Mouse (Mus musculus) cerebellum, adult 18-20 months (tissue): ENCODE data around the gene Fbxw2.
"Not testable (repeated sequence)": the region's sequence is repeated elsewhere in the genome, so short reads cannot be mapped to it uniquely, and the experiment has no call there.

Experiments
- DNase-seq, 2 experiments: peaks; one replicate each; pipeline ENCODE4 v3.0.0; 2021

Fbxw2 gene

DNA sequence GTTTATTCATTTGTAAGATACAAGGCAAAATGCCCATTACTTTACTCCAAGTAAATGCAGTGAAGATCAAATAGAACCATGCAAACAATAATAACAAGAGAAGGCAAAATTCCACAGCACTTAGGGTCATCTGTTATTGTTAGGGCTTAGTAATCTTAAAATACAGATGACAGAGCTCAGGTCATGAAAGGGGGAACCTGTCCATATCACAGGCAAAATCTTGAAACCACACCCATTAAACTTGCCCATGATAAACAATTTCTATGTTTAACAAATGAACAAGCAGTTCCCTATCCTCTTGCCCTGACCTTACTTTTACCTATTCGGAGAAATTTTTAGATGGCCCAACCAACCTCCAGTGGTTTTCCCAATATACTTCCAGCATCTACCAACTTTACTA, 16.5 kb downstream of the Fbxw2 start:
- no peak for DNase-seq

DNA sequence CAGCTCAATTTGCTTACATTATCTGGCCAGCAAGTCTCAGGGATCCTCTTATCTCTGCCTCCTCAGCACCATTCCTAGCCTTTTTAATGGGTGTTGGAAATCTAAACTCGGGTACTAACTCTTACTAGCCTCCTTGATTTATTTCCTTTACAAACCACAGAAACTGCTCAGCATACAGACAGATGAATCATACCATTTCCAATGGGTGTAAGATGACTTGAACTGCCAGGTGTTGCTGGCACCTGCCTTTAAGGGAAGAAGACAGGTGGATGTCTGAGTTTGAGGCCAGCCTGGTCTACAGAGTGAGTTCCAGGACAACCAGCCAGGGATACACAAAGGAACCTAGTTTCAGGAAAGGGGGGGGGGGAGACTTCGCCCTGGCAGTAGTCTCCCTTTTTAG, 18.1 kb downstream of the Fbxw2 start:
- no peak for DNase-seq

DNA sequence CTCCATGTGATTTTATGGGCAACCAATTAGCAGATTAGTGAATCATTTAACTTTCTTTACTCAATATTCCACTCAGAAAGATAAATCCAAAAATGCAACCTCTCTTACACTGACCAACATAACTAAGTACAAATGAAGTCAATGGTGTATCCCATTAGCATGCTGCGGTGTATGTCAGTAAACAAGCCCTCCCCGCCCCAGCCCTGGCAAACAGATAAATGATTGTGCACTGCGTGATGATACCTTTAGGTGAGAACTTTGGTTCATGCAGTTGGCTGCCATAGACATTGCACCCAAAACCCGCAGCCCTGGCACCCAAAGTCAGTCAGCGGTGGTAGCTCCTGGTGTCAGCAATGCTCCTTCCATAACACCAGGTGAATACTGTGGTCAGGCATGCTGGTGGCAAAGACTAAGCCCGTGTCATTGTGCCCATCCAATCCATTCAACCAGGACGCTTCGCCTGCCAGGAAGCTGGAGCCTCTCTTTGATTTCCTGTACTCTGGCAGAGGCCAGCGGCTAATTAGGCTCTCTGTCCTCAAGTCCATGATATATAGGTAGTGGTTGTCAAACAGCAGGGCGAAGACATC, 20.7 kb downstream of the Fbxw2 start:
- DNase-seq: no peak

DNA sequence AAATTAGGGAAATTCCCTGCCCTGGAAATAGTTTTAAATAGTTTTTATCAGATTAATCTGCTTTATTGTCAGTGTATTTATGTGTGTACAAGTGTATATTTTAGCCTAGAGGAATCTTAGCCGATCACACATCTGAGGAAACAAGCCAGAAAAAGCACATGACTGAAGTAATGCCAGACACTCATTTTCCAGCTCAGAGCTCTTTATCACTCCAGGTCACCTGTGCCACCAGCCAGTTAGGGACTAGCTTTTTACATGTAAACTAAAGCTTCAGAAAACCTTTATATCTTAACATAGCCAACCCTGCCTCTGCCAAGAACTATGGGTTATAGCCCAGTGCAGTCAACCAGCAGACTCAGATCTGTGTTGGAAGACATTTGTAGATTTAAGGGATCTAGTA, 21.3 kb downstream of the Fbxw2 start:
- DNase-seq: no peak

DNA sequence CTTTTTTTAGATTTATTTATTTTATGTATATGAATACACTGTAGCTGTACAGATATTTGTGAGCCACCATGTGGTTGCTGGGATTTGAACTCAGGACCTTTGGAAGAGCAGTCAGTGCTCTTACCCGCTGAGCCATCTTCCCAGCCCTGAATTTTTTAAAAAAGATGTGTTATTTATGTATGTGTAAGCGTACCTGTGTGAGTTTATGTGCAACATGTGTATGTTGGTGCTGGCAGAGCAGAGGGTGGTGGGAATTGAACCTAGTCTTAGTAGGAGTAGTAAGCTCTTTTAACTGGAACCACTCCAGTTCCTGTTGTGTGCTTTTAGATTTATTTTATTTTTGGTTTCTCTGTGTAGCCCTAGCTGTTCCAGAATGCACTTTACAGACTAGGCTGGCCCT, 21.9 kb downstream of the Fbxw2 start:
- no peak for DNase-seq

DNA sequence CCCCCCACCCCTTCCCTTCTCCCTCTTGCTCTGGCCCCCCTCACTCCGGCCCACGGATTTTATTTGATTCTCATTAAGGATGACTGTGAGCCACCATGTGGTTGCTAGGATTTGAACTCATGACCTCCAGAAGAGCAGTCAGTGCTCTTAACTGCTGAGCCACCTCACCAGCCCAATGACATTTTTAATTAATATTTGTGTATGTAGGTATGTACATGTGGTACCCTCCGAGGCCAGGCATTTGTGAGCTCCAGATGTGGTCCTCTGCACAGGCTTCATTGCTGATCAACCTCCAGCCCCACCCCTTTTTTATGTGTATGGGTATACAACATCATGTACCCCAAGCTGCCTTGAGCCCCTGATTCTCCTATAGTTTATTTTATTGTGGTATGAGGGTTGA, 22.4 kb downstream of the Fbxw2 start:
- DNase-seq: no peak

DNA sequence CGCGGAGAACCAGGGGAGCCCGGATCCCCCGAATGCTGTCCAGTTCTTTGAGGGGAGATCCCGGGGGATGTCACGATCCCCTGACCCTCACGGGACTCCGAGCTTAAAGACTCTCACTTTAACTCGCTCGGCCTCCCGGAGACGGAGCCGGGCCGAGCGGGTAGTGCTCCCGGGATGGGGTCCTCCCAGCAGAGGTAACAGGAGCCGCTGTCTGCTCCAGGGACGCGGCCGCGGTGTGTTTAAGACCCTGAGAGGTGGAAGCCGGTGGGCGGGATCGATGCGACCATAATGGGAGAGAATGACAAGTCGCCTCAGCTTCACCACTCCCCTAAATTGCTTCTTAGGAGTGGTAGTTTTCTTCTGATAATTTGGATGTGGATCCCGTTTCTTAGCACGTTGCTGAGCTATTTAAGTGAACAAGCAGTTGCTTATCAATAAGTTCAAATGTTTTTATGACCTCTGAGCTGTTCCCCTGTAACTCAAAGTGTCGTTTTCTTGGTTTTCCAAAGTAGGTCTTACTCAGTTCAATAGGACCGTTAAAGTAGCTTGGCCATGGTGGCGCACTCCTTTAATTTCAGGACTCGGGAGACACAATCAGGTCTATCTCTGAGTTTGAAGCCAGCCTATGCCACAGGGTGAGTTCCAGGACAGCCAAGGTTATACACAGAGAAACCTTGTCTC, 23.4 kb downstream of the Fbxw2 start:
- not testable (repeated sequence) for DNase-seq

DNA sequence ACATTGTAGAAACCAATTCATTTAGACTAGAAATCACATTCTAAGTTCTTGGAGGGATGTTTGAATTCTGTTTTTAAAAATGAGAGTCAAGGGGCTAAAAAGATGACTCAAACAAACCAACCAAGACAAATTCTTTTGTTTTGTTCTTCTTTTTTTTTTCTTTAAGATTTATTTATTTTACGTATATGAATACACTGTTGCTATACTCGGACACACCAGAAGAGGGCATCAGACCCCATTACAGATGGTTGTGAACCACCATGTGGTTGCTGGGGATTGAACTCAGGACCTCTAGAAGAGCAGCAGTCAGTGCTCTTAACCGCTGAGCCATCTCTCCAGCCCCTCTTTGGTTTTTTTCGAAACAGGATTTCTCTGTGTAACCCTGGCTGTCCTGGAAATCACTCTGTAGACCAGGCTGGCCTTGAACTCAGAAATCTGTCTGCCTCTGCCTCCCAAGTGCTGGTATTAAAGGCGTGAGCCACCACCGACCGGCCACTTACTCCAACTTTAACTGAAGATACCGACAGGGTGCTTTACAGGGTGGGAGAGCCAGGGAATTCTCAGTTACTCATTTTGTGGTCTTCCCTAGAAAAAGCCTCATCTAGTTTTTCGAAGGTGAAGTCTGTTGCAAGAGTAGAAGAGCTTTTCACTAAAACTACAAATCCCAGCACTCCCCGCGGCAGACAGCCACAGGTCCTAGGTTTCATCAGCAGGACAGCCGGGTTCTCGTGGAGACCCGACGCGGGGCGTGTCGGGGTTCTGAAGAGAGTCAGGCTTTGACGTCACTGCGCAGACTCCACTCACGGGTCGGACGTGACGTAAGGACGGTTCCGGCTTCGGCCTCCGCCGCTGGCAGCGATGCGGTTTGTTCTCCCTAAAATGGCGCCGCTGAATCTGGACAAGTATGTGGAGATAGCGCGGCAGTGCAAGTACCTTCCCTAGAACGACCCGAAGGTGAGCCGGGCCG, 24.3 kb downstream of the Fbxw2 start:
- peak; percentile 96 to 99 for DNase-seq

DNA sequence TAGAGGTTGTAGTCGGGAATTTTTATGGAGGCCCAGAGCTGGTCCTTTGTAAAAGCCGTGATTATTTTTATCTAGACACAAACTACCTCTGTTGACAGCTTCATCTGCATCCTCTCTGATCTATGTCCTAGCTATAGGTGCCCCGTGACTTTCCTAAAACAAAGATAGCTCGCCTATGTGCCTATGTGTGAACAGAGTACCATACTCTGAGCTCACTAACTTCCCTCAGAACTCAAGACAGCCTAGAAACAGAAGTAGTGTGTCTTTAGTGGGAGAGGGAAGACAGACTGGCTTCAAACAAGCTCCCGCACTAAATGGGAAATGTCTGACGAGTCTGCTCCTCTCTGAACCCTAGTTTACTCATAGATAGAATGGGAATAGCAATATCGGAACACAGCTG, 25.7 kb downstream of the Fbxw2 start:
- no peak for DNase-seq

DNA sequence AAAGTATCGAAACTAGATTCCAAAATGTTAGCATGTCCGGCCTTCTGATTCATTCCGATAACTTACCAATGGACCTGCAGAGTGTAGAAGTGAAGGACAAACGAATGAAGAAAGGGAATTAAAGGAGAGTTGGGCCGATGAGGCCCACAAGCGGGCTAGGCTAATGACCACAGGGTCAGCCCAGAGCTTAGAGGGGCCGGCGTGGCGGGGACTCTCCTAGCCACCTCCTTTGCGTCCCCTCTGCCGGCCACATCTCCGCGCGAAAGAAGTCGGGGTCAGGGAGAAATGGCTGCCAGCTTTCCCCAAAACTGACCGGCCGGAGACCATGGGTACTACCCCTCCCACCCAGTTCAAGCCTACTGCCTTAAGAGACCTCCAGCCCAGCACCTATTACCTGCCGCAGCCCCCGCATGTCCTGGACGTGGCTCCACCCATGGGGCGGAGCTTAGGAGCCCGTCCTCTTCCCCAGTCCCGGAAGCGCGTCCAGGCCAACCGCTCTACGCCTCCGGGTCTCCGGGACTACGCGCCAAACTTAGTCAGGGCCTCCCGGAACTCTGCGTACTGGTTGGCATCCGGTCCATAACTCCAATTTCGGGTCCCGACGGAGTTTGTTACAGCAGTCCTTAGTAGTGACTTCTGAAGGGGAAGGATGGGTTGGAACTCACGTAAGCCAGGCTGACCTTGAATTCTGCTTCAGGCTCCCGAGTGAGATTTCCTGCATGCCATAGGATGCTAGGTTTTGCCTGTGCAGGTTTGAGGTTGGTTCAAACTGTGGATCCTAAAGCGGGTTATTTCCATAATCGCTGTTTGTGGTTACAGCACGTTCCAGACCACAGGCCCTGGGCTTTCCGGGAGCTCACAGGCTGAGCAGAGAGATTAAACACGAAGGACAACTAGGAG, 26.5 kb downstream of the Fbxw2 start, which contains the start of gene Rabepk:
Gene Rabepk, minus strand, starts transcription at position 556 of the 900 bp plus-strand sequence.
- peak; percentile 85 for DNase-seq

DNA sequence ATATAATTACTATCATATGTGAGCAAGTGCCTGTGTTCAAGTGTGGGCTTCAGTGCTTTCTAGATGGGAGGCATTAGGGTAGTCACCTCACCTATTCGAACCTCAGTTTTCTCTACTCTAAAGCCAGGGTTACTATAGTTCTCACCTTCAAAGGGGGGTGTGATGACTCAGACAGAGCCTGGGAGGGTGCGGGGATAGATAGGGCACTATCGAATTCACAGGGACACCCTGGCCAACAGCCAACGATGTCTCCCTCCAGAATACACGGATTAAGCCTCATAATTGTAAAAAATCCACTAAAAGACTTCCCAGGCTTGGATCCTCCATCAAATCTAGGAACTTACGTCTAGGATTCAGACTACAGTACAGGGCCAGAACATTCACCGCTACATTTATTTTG, 30.7 kb downstream of the Fbxw2 start:
- no peak for DNase-seq

DNA sequence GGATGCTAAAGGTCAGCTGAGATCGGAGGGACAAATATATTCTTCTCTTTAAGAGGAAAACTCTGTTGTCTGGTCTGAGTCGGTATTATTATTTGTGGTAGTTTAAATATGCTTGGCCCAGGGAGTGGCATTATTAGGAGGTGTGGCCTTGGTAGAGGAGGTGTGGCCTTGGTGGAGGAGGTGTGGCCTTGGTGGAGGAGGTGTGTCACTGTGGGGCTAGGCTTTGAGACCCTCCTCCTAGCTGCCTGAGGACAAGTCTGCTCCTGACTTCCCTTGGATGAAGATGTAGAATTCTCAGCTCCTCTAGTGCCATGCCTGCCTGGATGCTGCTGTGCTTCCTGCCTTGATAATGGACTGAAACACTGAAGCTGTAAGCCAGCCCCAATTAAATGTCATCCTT, 31.6 kb downstream of the Fbxw2 start:
- DNase-seq: no peak

DNA sequence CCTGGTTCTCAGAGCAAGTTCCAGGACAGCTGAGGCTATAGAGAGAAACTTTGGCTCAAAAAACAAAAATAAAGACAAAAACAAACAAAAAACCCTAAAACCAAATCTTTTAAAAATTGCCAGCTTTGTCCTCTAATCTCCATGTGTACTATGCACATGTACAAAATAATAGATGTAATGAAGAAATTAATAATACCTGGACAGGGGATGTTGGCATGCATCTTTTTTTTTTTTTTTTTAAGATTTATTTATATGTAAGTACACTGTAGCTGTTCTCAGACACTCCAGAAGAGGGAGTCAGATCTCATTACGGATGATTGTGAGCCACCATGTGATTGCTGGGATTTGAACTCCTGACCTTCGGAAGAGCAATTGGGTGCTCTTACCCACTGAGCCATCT, 33.6 kb downstream of the Fbxw2 start:
- DNase-seq: not testable (repeated sequence)

DNA sequence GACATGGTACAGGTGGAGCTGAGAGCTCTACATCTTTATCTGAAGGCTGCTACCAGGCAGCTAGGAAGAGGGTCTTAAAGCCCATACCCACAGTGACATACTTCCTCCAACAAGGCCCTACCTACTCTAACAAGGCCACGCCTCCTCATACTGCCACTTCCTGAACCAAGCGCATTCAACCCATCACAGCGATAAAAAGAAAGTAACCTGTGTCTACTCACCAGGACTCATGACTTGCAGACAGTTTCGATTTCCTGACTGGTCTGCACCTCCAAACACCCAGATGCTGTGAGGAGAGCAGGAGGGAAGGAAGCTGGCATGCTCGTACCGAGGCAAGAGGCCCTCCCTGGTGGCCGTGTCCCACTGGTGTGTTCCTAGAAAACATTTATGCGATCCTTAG, 35.8 kb downstream of the Fbxw2 start:
- no peak for DNase-seq

DNA sequence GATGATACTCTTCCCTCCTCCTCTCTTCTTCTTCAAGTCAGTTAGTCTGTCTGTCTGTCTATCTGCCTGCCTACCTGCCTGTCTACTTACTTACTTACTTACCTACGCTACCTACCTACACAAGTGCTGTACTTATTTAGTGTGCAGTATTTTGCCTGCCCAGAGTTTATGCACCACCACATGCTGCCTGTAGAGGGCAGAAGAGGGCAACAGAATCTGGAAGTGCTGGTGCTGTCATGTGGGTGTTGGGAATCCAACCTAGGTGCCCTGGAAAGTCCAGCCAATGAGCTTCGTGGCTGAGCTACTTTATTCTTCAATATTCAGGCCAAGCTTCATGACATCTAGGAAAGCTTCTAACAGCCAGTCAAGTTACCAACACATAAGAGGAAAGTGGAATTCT, 42.0 kb downstream of the Fbxw2 start:
- peak; percentile 38 to 45 for DNase-seq

DNA sequence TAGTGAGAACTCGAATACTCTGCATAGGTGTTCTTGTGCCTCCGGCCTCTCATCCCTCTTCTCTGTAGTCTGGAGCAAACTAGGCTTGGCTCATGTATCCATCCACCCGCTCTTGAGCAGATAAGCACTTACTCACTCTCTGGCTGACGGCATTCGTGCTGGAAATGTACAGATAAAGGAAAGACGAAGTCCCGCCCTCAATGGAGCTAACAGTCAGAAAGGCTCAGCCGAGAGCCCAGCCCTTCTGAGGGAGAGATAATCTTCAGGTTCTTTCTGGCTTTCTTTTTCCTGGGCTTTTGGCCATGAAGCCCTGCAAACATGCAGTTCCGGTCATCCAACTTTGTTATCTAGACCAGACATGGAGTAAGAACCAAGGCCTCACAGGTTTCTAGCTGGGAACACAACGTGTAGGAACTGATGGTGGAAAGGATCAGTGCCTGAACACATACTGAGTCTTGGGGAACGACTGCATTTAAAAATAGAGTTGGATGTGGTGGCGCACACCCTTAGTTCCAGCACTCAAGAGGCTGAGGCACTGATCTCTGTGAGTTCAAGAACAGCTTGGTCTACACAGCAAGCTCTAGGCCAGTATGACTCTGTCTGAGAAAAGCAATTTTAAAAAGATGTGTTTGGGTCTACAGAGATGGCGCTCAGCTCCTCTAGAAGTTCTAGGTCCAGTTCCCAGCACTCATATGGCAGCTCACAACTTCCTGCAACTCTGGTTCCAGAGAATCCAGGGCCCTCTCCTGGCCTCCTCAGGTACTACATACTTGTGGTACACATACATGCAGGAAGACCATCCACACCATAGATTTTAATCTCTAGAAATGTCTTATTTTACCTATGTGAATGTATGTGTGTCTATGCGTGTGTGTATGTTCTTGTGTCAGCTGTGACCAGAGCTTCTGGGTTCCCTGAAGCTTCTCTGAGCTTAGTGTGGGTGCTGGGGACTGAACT, 42.8 kb downstream of the Fbxw2 start:
- no peak for DNase-seq

DNA sequence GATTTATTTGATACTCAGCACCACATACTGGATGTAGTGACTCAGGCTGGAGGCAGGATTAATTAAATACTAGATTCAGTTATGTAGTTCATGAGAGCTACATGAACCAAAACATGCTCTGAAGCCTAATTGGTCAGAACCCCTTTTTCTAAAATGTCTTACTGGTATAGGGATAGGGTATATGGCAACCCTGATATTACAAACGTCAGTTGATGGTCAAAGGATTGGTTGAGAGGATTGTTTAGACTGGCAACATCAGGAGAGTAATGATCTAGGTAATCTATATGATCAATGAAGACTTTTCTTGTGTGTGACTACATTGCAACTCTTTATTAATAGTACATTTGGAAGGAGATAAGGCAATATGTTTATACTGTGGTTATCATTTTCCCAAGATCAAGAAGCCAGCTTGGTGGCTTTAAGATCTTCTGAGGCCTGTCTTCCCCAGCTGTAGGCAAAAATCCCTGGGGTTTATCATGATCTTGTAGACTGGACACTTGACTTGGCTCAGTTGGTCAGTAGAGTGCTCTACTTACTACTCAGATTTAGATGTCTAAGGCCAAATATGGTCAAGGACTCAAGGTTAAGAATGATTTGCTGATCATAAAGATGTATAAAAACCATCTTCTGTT, 48.8 kb downstream of the Fbxw2 start:
- no peak for DNase-seq

DNA sequence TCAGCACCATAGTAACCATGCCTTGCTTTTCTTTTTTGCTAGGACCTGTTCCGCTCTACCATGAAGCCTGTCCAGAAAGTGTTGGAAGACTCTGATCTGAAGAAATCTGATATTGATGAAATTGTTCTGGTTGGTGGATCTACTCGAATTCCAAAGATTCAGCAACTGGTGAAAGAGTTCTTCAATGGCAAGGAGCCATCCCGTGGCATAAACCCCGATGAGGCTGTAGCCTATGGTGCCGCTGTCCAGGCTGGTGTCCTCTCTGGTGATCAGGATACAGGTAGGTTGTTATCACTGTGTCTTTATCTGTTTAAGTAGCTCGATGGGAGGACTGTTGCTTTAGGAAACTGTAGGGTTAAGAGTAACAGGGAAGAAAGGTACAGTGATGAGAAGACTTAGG, 51.6 kb downstream of the Fbxw2 start:
- DNase-seq: no peak

DNA sequence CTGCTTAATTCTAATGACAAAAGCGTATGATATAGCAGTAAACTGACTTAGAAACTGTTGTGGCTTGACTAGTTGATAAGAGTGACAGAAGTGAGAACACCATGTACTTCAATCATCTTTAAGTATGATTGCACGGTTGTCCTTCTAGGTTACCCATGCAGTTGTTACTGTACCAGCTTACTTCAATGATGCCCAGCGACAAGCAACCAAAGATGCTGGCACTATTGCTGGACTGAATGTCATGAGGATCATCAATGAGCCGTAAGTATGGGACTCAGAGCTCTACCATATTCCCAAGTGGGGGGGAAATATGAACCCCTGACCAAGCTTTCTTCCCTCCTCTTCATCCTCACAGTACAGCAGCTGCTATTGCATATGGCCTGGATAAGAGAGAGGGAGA, 52.4 kb downstream of the Fbxw2 start:
- DNase-seq: no peak

DNA sequence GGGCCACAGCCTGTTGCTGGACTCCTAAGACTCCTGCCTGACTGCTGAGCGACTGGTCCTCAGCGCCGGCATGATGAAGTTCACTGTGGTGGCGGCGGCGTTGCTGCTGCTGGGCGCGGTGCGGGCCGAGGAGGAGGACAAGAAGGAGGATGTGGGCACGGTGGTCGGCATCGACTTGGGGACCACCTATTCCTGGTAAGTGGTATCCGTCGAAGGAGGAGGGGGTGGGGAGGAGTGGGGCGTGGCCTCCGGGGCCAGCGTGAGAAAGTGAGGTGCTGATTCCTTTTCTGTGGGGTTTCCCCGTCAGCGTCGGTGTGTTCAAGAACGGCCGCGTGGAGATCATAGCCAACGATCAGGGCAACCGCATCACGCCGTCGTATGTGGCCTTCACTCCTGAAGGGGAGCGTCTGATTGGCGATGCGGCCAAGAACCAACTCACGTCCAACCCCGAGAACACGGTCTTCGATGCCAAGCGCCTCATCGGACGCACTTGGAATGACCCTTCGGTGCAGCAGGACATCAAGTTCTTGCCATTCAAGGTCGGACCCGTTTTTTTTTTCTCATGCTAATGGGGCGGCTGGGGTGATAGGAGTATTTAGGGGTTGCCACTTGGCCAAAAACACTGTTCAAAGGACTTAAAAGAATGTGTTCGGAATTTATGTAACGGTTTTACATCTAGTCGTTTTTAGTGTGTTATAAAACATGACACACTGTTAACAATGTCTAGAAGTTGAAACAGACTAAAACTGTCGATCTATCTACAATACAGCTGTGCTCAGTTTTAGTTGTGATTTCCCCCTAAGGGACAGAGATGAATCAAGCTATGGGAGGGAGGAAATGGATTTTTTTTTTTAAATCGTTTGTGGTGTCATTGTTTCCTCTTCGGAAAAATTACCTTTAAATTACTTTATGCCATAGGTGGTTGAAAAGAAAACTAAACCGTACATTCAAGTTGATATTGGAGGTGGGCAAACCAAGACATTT, 53.6 kb downstream of the Fbxw2 start:
- DNase-seq: no peak
